Mouse (Mus musculus) gastrocnemius, postnatal 4 days (tissue): Measurements from ENCODE around the gene Xbp1. TPM values are rescaled to one million over a fixed set of nuclear protein-coding genes. Genes with fewer than 3 reads are reported as not detected.
"Not testable (repeated sequence)": the region's sequence is repeated elsewhere in the genome, so short reads cannot be mapped to it uniquely, and the experiment has no call there.

Source experiments
- DNase-seq, 2 experiments: peaks; one replicate each; pipeline ENCODE4 v3.0.0; 2021 to 2022; ENCODE audit warnings: low spot score in 2 of 2, mixed read lengths in 2 of 2
- total RNA-seq, 2 experiments: library from RNA; stranded (reverse); gene quantifications; 2 replicates each; pipeline ENCODE4 v1.2.3; 2021

Gene Xbp1
- total RNA-seq, 2 experiments from 2014 or later = 80.7 to 86.6 TPM

DNA sequence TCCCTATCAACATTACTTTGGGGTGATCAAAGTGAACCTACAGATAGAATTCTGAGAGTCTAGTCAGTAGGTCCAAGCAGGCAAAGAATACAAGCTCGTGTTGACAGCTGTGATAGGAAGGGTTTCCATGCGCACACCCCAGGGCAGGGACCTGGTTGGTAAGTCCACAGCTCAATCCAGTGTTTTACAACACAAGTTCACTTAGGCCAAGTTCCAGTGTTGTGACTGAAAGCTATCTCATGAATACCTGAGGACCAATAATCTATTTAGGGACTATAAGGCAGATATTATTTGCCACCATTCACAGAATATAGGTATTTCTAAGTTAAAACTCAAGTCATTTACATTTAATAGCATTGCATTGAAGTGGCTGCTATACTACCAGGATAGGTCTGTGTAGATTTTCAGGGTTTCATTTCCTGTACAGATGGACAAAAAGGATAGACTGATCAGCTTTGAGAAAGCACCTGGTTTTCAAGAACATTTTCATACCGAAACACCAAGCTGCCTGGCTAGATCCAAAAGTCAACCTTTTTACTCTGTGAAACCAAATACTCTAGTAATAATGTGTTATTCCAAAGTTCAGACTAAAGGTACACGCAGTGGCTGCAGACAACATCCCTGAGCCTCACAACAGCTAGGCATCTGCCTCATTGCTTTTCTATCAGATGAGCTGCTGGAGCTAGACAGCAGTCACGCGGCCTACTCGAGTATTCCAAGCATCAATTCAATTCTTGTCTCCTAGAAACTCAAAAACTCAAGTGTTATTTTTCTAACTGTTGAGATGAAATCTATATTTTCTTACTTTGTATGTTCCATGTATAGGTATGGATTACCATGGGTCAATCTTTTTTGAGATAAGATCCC lies 6.3 kb downstream of the Xbp1 start:
- no peak for DNase-seq

DNA sequence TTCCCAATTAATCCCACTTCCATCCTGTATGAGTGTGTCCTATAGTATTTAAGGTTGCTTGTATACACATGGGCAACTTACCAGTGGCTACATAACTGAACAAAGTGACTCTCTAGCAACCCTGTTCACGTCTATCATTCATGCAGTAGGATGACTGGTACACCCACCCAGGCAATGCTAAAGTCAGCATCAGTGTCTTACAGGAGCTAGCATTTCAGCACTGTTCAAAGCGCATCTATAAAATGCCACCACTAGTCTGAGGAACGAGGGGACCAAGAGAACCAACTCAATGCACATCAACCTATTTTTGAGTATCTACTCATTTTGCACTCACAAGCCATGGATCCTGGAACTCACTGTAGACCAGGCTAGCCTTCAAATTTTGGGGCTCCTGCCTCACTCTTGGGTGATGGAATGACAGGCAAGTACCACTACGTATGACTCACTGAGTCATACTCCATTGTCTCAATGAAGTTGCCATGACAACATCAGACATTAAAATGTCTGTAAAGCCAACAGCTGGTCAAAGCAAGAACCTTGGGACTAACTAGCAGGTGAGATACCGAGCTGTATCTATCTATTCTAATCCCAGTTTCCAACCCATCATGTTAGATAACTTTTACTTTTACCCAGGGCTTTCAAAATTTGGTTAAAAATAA lies 7.5 kb downstream of the Xbp1 start:
- DNase-seq = no peak

DNA sequence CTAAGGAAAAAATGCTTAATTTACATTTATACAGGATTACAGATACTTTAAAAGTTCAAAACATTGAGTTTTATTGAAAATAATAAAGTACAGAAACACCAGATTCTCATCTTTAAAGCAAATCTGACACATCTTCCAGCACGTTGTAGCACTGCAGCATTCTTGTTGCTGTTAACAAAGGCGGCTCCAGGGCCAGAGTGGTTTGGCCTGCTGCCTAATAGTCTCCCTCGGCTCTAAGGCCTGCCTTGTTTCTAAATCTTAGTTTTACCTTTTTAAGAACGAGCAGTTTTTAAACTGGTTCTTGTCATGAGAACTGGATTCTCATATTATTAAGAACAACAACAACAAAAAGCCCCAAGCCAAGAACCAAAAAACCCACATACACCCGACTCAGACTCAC lies 8.4 kb downstream of the Xbp1 start:
- no peak for DNase-seq

DNA sequence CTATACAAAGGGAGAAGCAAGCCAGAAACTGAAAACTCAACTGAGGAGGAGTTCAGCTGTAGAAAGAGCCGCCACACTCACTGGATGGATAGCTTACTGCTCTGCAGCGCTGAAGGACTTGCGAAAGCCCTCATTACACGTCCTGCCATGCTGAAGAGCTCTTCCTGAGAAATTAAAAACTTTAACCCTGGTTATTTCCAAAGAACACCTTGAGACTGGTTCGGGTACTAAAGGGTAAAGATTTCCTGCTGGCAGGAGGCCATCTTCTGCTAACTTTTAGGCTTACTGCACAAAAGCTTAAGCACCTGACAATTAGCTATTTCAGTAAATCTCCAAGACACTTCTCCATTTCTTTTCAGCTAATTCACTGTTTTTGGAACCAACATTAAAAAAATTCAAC lies 9.7 kb downstream of the Xbp1 start:
- DNase-seq = no peak

DNA sequence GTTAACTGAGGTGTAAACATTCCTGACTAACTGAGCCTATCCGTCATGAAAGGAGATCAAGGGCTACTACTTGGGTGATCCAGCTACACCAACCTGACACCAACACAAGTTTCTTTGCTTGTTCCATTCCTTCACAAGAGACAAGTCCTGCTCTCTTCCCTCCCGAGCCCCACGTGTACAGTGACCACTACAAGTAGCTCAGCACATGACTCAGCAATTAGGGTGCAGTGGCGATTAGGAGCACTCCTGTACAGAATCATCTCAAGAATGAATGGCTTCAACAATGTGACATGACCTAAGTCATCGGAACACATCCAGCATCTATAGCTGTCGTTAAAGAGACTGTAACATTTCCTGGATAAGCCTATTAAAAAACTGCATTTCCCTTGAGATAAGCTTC lies 10.3 kb downstream of the Xbp1 start:
- no peak for DNase-seq

DNA sequence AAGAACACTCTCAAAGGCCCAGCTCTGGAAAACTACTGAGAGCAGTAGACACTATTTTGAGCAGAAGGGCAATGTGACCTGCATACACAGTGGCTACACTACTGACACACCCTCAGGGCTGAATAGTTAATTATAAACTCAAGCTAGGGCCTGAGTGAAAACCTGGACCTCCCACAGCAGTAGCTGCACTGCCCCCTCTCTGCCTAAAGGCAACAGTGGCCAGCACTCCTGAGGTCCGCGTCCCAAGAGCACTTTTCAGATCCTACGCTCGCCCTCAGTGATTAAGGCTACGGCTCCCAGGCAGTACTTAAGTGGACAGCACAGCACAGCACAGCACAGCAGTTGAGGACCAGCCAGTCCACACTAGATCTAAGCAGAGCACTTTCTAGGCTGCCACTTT lies 12.6 kb downstream of the Xbp1 start:
- DNase-seq = no peak

DNA sequence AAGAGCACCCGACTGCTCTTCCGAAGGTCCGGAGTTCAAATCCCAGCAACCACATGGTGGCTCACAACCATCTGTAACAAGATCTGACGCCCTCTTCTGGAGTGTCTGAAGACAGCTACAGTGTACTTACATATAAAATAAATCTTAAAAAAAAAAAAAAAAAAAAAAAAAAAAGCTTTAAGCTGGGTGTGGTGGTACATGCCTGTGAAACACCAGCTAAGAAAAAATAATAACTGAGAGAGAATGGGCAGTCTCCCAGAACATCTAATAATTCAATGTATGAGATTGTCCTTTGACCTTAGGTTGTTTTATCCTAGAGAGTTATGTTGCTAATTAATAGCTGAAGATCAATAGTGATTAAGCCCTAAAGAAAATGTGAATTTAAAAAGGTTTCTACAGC lies 17.0 kb downstream of the Xbp1 start:
- not testable (repeated sequence) for DNase-seq

DNA sequence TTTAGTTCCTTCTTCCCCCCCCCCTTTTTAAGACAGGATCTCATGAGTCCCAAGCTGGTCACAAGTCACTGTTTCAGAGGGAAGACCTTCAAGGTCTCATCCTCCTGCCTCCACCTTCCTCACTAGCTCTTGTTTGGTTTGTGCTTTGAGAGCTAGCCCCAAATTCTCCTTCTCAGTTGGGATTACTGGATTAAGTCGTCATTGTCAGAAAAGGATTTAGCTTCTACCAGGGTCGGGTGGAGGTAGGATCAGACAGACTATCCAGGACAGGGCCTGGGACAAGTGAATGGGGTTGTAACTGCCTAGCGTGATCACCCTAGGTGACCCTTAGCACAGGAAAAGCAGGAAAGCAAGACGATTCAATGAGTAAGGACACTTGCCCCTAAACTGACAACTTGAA lies 19.9 kb downstream of the Xbp1 start:
- no peak for DNase-seq

DNA sequence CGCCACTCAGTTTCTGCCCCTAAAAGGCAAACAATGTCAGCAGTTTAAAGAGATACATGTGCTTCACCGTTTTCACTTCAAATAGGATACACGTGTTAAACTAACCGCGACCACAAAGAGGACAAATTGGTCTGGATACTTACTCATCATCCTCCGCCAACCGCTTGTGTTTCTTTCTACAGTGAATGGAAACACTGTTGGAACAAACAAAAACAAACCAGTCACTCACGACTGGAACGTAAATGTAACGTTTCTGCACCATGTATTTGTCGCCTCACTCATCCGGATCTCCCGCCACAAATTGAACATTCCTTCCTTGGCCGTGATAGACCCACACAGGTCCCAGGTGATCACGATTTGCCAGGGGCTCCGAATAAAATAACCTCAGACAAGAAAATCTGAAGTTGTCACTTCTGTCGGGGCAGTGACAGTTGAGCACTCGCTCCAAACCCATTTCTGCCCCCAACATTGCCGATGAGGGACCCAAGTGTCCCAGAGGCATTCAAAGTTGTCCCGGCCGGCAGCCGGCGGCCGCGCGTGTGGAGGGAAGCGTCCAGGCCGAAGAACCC lies 20.9 kb downstream of the Xbp1 start:
- DNase-seq = no peak

DNA sequence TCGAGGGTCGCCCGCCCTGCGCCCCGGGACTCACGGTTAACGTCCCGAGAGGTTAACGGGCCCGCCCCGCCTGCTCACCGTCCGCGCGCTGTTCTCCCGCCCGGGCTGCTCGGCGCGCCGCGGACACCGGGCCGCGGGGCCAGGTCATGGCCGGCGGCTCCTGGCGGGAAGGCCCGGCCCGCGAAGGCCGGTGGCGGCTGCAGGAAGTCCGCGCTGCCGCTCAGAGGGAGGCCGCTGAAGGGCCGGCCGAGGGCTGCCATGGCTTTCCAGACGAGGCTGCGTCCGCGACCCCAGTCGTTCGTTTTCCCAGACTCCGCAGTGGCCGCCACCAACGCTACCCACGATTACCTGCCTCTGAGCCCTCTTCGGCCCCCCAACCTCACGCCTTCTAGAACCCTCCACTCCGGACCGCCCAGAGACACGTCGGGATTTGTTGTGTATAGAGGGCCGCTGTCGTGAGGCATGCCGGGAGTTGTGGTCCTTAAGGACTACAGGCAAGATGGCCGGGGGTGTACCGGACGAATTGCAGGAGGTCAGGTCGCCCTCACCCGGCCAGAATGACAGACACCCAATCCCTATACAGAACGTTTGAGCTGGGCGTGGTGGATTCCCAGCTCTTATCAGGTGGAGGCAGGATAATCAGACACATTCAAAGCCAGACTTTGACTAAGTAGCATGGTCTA lies 21.5 kb downstream of the Xbp1 start, which contains the start of gene Ccdc117:
TSS of gene Ccdc117 (minus strand) at position 389 of the 683 bp plus-strand sequence.
- peak; percentile 71 to 88 for DNase-seq

DNA sequence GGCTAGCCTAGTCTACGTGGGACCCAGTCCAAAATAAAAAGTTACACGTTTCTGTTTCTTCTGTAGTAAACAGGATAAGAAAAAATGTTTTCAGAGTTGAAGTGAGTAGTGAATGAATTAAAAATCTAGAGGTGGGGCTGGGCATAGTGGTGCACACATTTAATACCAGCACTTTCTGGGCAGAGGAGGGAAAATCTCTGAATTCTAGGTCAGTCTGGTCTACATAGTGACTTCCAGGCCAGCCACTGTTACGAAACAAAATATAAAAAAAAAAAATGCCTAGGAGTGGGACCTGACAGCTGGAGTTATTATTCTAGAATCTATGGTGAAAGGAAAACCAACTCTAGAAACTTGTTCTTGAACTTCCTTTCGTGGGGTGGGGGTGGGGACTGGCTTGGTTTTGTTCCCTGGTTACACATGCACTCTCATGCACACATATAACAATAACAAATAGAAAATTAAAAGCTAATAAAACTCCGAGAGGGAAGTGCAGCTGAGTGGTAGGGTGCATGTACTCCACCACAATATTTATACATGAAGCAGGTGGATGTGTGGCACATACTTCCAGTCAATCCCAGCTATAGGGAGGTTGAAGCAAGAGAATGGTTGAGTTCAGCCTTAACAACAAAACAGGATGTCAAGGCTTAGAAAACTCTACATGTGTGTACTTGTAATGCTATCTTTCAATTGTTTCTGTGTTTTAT lies 22.2 kb downstream of the Xbp1 start:
- no peak for DNase-seq

DNA sequence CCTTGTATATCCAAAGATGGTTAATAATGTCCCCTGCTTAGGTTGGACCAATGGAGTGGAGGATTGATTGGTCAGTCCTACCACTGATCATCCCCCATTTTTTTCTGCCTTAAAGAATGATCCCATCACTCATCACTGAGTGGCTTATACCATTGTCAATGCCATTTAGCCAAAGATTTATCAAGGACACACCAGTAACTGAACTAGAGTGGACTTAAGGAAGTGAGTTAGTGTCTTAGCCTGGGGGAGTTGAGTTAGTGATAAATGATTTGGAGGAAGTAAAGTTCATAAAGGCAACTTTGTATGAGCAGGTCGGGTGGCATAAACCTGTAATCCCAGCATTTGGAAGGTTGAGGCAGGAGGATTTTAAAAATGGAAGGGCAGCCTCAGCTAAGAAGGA lies 22.8 kb downstream of the Xbp1 start:
- DNase-seq = no peak

DNA sequence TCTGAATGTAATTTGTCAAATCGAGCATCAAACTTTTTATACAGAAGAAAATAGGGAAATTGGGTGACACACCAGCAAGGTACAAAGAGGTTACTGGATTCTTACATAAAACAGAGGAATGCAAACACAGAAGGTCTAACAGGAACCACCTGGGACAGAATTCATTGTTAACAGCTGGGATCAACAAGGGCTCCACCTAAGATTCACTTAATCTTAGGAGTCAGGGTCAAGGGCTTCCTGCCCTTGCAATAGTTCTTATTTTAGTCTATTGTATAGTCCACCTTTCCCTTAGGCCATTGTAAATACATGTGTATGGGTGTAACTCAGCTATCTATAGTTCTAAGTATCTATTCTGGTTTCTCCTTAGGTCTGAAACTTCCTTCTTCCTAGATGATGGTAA lies 24.2 kb downstream of the Xbp1 start:
- not testable (repeated sequence) for DNase-seq

DNA sequence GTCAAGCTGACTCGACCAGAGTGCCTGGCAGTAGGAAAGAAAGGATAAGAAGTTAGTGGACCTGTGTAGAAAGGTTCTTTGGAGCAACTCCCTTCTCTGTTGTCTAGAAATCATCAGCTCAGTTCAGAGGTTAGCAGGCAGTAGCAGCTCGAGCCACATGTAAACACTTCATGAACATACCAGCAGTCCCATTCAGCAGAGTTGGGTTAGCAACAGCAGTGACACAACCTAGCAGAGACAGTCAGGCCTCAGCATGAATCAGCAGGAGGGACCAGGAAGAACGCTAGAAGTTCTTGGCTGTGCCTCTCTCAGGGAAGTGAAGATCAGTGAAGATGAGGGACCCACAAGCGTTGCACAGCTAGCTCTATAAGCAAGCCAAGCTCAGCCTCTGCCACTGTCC lies 25.0 kb downstream of the Xbp1 start:
- no peak for DNase-seq

DNA sequence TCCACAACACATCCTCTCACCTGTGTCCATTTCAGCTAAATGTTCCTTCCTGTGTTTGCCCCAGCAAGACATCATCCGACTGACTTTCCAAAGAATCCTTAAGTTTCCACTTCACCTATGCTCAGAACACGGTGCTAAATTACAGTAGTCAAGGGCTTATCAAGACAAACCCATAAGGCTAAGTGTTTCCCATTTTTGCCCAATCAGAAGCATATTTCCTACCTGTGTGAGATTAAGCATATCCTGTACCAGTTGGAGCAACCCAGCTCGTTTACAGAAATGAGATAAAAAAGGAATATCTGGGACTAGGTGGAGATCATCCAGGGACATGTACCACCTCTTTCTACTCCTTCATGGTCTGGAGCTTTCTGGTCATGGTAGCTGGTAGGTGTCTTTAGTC lies 26.2 kb downstream of the Xbp1 start:
- DNase-seq = no peak

DNA sequence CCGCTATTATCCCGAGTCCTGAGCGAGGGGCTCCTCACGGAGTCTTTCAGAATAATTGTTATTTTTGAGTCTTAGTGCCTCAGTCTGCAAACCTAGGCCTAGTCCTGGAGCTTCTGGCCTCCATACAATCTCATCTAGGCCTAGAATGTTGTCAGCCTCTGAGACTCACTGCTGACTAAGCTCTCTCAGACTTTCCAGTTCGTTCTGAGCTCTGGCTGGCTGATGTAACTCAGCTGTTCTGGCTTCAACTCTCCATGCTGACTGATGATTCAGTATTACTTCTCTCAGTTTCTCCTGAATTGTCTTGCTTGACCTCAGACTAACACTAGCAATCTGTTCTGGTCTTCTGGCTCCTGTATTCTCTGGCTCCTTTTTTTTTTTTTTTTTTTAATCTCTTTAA lies 31.0 kb downstream of the Xbp1 start:
- no peak for DNase-seq

DNA sequence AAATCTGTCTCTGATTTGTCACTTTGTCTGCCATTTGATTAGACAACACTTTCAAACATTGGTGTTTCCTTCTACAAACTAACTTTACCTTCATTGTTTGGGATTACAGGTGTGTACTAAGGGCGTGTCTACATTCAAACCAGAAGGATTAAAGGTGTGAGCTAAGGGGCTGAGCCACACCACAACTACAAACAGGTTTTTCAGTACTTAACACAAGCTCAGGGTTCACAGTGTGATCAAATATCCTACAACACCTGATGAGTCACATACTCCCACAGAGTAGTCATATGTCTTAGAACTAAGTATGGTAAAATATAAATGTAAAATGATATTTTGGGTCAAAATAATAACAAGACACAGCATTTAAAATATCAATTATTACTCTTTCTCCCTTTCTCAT lies 31.5 kb downstream of the Xbp1 start:
- no peak for DNase-seq

DNA sequence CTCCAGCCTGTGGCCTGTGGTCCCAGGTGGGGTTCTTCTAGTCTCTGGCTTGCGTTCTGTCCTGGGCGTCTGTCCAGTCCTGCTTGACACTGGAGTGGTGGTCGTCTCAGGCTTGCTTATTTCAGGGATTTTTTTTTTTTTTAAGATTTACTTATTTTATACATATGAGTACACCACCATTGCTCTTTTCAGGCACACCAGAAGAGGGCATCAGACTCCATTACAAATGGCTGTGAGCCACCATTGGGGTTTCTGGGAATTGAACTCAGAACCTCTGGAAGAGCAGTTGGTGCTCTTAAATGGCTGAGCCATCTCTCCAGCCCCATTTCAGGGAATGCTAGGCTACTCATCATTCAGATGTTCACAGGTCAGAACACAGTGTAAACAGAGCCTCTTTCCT lies 39.8 kb downstream of the Xbp1 start:
- no peak for DNase-seq

DNA sequence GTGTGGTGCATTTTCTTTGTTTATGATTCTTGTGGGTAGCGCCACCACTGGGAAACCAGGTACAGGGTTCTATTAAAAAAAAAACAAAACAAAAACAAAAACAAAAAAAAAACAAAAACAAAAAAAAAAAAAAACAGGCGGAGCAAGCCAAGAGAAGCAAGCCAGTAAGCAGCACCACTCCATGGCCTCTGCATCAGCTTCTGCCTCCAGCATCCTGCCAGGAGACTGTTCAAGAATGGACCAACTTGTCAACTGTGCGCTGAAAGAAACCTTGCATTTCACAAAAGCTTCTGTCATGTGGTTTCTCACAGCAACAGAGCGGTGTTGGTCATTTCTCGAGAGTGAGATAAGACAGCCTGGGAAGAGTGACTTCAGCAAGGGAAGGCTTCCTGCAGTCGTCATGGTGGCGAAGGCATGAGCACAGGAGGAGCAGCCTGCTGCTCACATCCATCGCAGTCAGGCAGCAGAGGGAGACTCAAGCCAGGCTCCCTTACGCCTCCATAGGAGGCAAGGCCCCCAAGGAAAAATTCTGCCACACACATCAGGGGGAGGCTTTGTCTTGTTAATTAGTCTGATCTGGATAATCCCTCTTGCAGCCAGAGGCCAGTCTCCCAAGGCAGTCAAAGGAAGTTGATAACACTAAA lies 42.3 kb downstream of the Xbp1 start:
- no peak for DNase-seq

DNA sequence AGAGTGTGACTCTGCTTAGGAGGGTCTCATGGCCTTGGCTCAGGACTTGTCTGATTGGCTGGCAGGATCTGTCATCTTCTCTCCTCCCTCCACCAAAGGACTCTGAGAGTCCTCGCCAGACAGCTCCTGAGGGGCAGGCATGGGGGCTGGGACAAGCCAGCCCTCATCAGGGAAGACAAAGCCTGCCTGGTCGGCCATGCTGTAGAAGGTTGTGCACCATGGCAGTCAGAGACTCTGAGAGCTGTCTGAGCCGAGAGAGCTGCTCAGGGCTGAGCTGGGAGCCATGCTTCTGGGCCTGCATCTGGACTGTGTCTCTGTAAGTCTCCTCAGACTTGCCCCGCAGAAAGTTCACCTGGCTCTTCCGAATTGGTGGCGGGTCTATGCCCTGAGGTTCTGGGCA lies 43.4 kb downstream of the Xbp1 start:
- DNase-seq = no peak

DNA sequence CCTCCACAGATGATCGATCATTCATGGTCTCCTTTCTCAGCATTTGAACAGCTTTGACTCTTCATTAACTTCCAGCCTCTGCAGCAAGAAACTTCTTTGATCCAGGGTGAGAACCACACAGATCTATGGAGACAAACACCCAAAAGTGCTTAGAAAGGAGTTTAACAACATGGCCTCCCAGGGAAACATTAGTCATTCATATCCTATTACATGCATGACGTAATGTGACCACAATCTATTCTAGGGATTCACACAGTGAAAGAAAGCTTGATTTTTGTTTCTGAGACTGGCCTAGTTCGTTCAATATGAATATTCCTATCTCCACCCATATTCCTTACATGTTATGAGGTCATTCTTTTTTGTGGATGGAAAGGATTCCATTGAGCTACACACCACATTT lies 45.1 kb downstream of the Xbp1 start:
- DNase-seq = no peak
